Mouse (Mus musculus) olfactory bulb, adult 2 months (tissue): ENCODE data around the gene Tars2.

Experiments
- CTCF ChIP-seq: fragments of 200-500 bp; IDR thresholded peaks from 2 replicates; pipeline ENCODE4 v1.5.1; 2012; ENCODE audit warnings: low read depth, mild to moderate bottlenecking, low read length, moderate library complexity; ENCODE audit not compliant: insufficient read depth
- POLR2A ChIP-seq: fragments of 200-500 bp; IDR thresholded peaks from 2 replicates; pipeline ENCODE4 v1.6.1; 2012; ENCODE audit warnings: mild to moderate bottlenecking, low read depth, low read length, moderate library complexity; ENCODE audit not compliant: insufficient read depth

- no peak for TF ChIP-seq CTCF
- TF ChIP-seq POLR2A = no peak
Measured at GRCm38 (mm10) chr3:95732297-95732696, 27.7 kb downstream of the Tars2 start.
